Mouse (Mus musculus) frontal cortex, adult 2 months (tissue): Measurements from ENCODE around the gene Gm6993. TPM values are rescaled to one million over a fixed set of nuclear protein-coding genes. Genes with fewer than 3 reads are reported as not detected.

ENCODE experiments used
- DNase-seq, 2 experiments: peaks; one replicate each; pipeline ENCODE4 v3.0.0; 2022; ENCODE audit warnings: low spot score in 1 of 2; ENCODE audit errors: extremely low spot score in 1 of 2
- polyA plus RNA-seq: library from polyadenylated mRNA; depleted of rRNA; stranded (reverse); fragments of >200 nt; gene quantifications from 2 replicates; pipeline ENCODE4 v1.2.3, GENCODE M21; 2012; rRNA removed

Gene Gm6993
- not detected in 2 replicates for polyA plus RNA-seq

- no peak for DNase-seq
Observed at GRCm38 (mm10) chr12:31240470-31240869, at the start of gene Gm6993. Gene Gm6993 (plus strand): TSS chr12:31240770.

GRCm38 (mm10) chr12:31191329-31191954 lies 49.1 kb upstream of the Gm6993 start:
- DNase-seq: no peak

GRCm38 (mm10) chr12:31202509-31202908 lies 38.1 kb upstream of the Gm6993 start:
- no peak for DNase-seq

- DNase-seq: no peak
Observed at GRCm38 (mm10) chr12:31203746-31204455, 36.7 kb upstream of the Gm6993 start.

GRCm38 (mm10) chr12:31204898-31205297 lies 35.7 kb upstream of the Gm6993 start:
- no peak for DNase-seq

- no peak for DNase-seq
Observed at GRCm38 (mm10) chr12:31205983-31206633, 34.5 kb upstream of the Gm6993 start.

GRCm38 (mm10) chr12:31208766-31209165 lies 31.8 kb upstream of the Gm6993 start:
- no peak for DNase-seq

GRCm38 (mm10) chr12:31209377-31209805 lies 31.2 kb upstream of the Gm6993 start:
- no peak for DNase-seq

GRCm38 (mm10) chr12:31213556-31213955 lies 27.0 kb upstream of the Gm6993 start:
- DNase-seq: peak; percentile 9 to 29

GRCm38 (mm10) chr12:31215003-31215402 lies 25.6 kb upstream of the Gm6993 start:
- no peak for DNase-seq

GRCm38 (mm10) chr12:31217232-31217631 lies 23.3 kb upstream of the Gm6993 start:
- DNase-seq: no peak

GRCm38 (mm10) chr12:31218774-31219173 lies 21.8 kb upstream of the Gm6993 start:
- no peak for DNase-seq

- DNase-seq: no peak
Observed at GRCm38 (mm10) chr12:31221522-31221921, 19.0 kb upstream of the Gm6993 start.

- DNase-seq: no peak
Observed at GRCm38 (mm10) chr12:31222282-31222681, 18.3 kb upstream of the Gm6993 start.

- DNase-seq: no peak
Observed at GRCm38 (mm10) chr12:31222741-31223140, 17.8 kb upstream of the Gm6993 start.

GRCm38 (mm10) chr12:31225451-31225850 lies 15.1 kb upstream of the Gm6993 start:
- DNase-seq: no peak

- DNase-seq: no peak
Observed at GRCm38 (mm10) chr12:31227167-31227566, 13.4 kb upstream of the Gm6993 start.

- no peak for DNase-seq
Observed at GRCm38 (mm10) chr12:31228878-31229277, 11.7 kb upstream of the Gm6993 start.

GRCm38 (mm10) chr12:31232635-31233034 lies 7.9 kb upstream of the Gm6993 start:
- DNase-seq: no peak

GRCm38 (mm10) chr12:31235018-31235417 lies 5.6 kb upstream of the Gm6993 start:
- no peak for DNase-seq

- peak; percentile 20 to 48 for DNase-seq
Observed at GRCm38 (mm10) chr12:31236861-31237595, 3.5 kb upstream of the Gm6993 start.
